Mouse (Mus musculus): Measurements from ENCODE around the gene Cmtm2a. TPM values are rescaled to one million over a fixed set of nuclear protein-coding genes. Genes with fewer than 3 reads are reported as not detected.

Cmtm2a gene
- polyA plus RNA-seq, 1 experiment from 2014 or later, result not detected

DNA sequence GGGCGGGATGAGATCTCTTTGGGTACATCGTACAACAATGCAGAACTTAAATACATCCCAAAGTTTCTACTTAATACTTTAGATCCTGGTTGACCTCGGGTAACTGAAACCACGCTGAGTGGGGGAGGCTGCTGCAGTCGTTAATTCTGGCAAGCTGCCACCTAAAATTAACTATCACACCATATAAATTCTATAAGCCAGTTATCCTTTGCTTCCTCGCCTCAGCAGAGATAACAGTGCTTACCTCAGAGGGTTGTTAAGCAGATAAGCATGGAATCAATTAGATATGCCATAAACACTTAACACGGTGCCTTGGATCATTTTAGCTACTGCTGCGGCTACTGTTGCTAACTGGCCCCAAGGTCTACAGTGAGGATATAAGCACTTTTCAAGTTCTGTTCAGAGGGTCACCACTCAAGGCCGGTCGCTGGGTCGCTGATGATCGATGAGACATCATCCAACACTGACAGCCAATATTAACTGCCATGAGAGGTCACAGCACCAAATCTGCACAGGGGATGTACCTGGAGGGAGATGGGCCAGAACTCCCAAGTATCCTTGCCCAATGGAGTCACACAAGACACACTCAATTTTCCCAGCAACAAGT lies 50.8 kb downstream of the Cmtm2a start:
- Histone ChIP-seq H3K36me3 (ENCODE audit: poor library complexity, severe bottlenecking) (peaks cover 75% of the 10 kb centered on the region), H3K4me1 (peaks cover 5% of the 10 kb centered on the region), H3K27ac (no peak overlapping the region), H3K9ac (no peak overlapping the region), H3K9me3 (replicated peaks) (no peaks in the 10 kb centered on the region), H3K4me2 (no peak overlapping the region), H3K4me3 (no peak overlapping the region), H3K27me3 (no peaks in the 10 kb centered on the region)
- WGBS, result 91% methylated on average over 12 of the region's 12 CpGs
- no peak for ATAC-seq

DNA sequence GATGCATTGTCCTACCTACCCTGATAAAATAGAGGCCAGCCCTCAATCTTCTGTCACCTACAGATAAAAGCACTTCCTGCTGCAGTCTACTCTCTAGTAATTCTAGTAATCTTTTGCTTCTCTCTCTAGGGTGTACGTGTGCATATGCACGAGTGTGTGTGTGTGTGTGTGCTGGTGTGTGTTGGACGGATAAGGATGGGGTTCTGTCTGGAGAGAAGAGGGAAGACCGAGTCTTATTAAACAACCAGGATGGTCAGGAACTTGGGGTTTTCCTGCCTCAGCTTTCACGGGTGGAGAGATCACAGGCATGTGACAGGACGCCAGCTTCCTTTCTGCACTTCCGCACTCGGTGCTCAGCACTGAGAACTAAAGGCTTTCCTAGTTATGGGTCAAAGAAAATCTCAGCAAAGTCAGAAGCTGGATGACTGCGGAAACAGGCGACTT lies 53.5 kb downstream of the Cmtm2a start:
- 91% methylated on average over 10 of the region's 10 CpGs for WGBS
- Histone ChIP-seq H3K27me3 (no peaks in the 10 kb centered on the region), H3K9me3 (replicated peaks) (no peaks in the 10 kb centered on the region), H3K4me3 (no peak overlapping the region), H3K4me1 (no peaks in the 10 kb centered on the region), H3K27ac (no peak overlapping the region), H3K9ac (no peak overlapping the region), H3K36me3 (ENCODE audit: poor library complexity, severe bottlenecking) (peaks cover 96% of the 10 kb centered on the region), H3K4me2 (no peak overlapping the region)
- no peak for ATAC-seq

DNA sequence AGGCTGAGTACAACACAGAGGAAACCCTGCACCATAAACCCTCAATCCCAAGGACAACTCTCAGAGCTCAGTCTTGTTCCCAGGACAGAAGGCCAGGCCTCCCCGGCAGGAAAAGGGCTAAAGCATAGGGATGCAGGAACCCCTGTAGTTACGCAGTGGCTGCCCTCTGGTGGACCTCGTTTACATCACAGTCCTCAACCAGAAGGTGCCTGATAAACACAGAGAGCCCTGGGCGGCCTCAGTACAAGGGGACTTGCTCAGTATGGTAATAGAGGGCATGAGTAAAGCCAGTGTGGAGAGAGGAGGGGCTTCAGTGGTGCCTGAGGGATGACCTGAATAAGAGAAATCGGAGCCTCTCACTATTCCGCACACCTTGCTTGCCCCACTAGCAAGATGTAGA lies 58.4 kb downstream of the Cmtm2a start:
- WGBS, result 50% methylated on average over 6 of the region's 6 CpGs
- no peak overlapping the region for H3K4me3 ChIP-seq
- H3K4me1 ChIP-seq, result no peaks in the 10 kb centered on the region
- peak; percentile 53; the same call in 1 of the 2 replicates for ATAC-seq
- H3K36me3 ChIP-seq (ENCODE audit: poor library complexity, severe bottlenecking), result peaks cover 98% of the 10 kb centered on the region
- H3K27me3 ChIP-seq, result no peaks in the 10 kb centered on the region
- no peaks in the 10 kb centered on the region for H3K9me3 ChIP-seq (replicated peaks)
- no peak overlapping the region for H3K4me2 ChIP-seq
- no peak overlapping the region for H3K27ac ChIP-seq
- no peak overlapping the region for H3K9ac ChIP-seq

DNA sequence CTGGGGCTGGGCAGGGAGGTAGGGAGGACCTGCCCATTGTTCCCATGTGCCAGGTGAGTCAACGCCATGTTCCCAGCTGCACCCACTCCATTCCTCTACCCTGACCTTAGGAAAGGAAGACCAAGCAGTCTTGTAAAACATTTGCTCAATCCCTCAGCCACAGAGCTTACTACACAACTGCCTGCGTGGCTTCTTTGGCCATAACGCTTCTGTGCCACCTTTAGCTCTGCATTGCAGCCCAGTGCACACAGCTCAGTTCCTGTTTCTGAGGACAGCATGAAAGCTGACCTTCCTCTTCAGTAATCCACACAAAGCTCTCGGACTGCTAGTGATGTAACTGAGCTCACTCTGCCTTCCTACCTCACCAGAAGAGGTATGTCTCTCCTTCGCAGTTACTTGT lies 60.1 kb downstream of the Cmtm2a start:
- ATAC-seq, result no peak
- no peak overlapping the region for H3K4me3 ChIP-seq
- WGBS, result 95% methylated on average over 5 of the region's 5 CpGs
- H3K27ac ChIP-seq, result no peak overlapping the region
- H3K27me3 ChIP-seq, result no peaks in the 10 kb centered on the region
- H3K4me1 ChIP-seq, result no peaks in the 10 kb centered on the region
- H3K9ac ChIP-seq, result no peak overlapping the region
- H3K4me2 ChIP-seq, result no peak overlapping the region
- no peaks in the 10 kb centered on the region for H3K9me3 ChIP-seq (replicated peaks)
- H3K36me3 ChIP-seq (ENCODE audit: poor library complexity, severe bottlenecking), result peaks cover 97% of the 10 kb centered on the region

DNA sequence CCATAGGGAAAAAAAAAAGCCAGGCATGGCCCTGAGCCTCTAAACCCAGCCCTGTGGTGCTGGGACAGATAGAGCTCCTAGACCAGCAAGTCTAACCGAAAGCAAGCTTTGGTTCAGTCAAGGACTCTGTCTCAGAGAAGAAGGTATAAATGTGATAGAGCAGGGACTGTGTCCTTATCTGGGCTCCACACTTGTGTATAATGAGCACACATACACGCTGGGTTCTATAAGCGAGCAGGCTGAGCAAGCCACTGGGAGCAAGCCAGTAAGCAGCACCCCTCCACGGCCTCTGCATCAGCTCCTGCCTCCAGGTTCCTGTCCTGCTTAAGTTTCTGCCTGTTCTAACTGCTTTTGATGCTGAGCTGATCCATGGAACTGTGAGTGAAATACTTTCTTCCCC lies 60.9 kb downstream of the Cmtm2a start:
- no peaks in the 10 kb centered on the region for H3K4me1 ChIP-seq
- H3K27ac ChIP-seq, result no peak overlapping the region
- H3K9ac ChIP-seq, result no peak overlapping the region
- 93% methylated on average over 4 of the region's 4 CpGs for WGBS
- no peak for ATAC-seq
- peaks cover 97% of the 10 kb centered on the region for H3K36me3 ChIP-seq (ENCODE audit: poor library complexity, severe bottlenecking)
- no peaks in the 10 kb centered on the region for H3K27me3 ChIP-seq
- H3K4me2 ChIP-seq, result no peak overlapping the region
- H3K4me3 ChIP-seq, result no peak overlapping the region
- no peaks in the 10 kb centered on the region for H3K9me3 ChIP-seq (replicated peaks)

Other genes starting within 250 kb of the Cmtm2a start
- gene Cdh5, start 191.6 kb downstream of the Cmtm2a start, polyA plus RNA-seq (2015; fragmentation: Nextera tagmentation; extraction: Ambion mirVana), result 8.9 and 9.1 TPM in 2 replicates
- 0.75 and 0.87 TPM in 2 replicates for gene Bean1, start 122.7 kb downstream of the Cmtm2a start, polyA plus RNA-seq (2015; fragmentation: Nextera tagmentation; extraction: Ambion mirVana)
- 39.1 and 41.1 TPM in 2 replicates for gene Tk2, start 44.6 kb downstream of the Cmtm2a start, polyA plus RNA-seq (2015; fragmentation: Nextera tagmentation; extraction: Ambion mirVana)
- 41.3 and 44.1 TPM in 2 replicates for gene Cklf, start 42.3 kb downstream of the Cmtm2a start, polyA plus RNA-seq (2015; fragmentation: Nextera tagmentation; extraction: Ambion mirVana)
- not detected in 2 replicates for gene Gm45711, start 16.9 kb upstream of the Cmtm2a start, polyA plus RNA-seq (2015; fragmentation: Nextera tagmentation; extraction: Ambion mirVana)
- not detected in 2 replicates for gene Cmtm1, start 17.0 kb upstream of the Cmtm2a start, polyA plus RNA-seq (2015; fragmentation: Nextera tagmentation; extraction: Ambion mirVana)
- not detected in 2 replicates for gene Gm11020, start 28.4 kb upstream of the Cmtm2a start, polyA plus RNA-seq (2015; fragmentation: Nextera tagmentation; extraction: Ambion mirVana)
- not detected in 2 replicates for gene Cmtm2b, start 29.0 kb upstream of the Cmtm2a start, polyA plus RNA-seq (2015; fragmentation: Nextera tagmentation; extraction: Ambion mirVana)
- gene Cmtm3, start 46.2 kb upstream of the Cmtm2a start, polyA plus RNA-seq (2015; fragmentation: Nextera tagmentation; extraction: Ambion mirVana), result 31.6 and 36.1 TPM in 2 replicates
- gene Cmtm4, start 102.6 kb upstream of the Cmtm2a start, polyA plus RNA-seq (2015; fragmentation: Nextera tagmentation; extraction: Ambion mirVana), result 2.6 TPM in 2 replicates
- gene Dync1li2, start 149.9 kb upstream of the Cmtm2a start, polyA plus RNA-seq (2015; fragmentation: Nextera tagmentation; extraction: Ambion mirVana), result 108 and 109 TPM in 2 replicates
- gene Terb1, start 216.7 kb upstream of the Cmtm2a start, polyA plus RNA-seq (2015; fragmentation: Nextera tagmentation; extraction: Ambion mirVana), result 0.08 and 0.14 TPM in 2 replicates
- gene Nae1, start 241.5 kb upstream of the Cmtm2a start, polyA plus RNA-seq (2015; fragmentation: Nextera tagmentation; extraction: Ambion mirVana), result 113 and 115 TPM in 2 replicates
- gene Car7, start 241.5 kb upstream of the Cmtm2a start, polyA plus RNA-seq (2015; fragmentation: Nextera tagmentation; extraction: Ambion mirVana), result 1.6 and 1.7 TPM in 2 replicates

Data from forebrain, embryonic 13.5 days (tissue).